Mouse (Mus musculus) T-helper 1 cell (primary cell): ENCODE results near the gene Med13.

Experiments used
- in situ Hi-C: fragments of 300-600 bp; cut with MboI, MseI; formaldehyde crosslinking; loops from one replicate; pipeline ENCODE4 v1.15.1; 2025; ENCODE audit warnings: high pct_unique_total_duplicates

Gene Med13

GRCm38 (mm10) chr11:86356854-86357788, at the start of gene Med13:
Med13 (minus strand) TSS chr11:86357602.
- in situ Hi-C loops: no loop called here

- in situ Hi-C loops: loop anchor here (25.0 kb wide), 1 partner anchor 517 kb away; the partner anchor contains the start of gene Tbx4
Measured at GRCm38 (mm10) chr11:86404590-86404989, 47.2 kb upstream of the Med13 start.

DNA sequence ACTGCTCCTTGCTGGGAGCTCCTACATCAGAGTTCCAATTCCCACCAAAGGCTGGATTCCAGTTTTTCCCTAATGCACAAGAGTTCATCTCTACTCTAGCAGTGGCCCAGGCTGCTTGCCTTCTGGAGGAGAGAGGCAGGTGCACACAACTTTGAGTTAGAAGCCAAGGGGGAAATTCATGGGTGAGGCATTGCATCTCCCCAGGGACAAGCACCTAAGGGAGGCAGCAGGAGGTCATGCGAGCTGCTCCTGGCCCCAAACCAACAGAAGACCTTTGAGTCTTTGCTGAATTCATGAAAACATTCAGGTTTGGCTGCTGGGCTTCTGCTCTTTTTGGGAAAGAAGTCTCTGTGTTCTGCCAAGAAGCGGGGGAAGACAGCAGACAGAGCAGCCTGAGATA, 46.4 kb upstream of the Med13 start:
- in situ Hi-C loops: loop anchor here (25.0 kb wide), 1 partner anchor 517 kb away; the partner anchor contains the start of gene Tbx4

GRCm38 (mm10) chr11:86399241-86400107, 42.1 kb upstream of the Med13 start:
- in situ Hi-C loops: loop anchor here (25.0 kb wide), 1 partner anchor 512 kb away; the partner anchor contains the start of gene Tbx4

DNA sequence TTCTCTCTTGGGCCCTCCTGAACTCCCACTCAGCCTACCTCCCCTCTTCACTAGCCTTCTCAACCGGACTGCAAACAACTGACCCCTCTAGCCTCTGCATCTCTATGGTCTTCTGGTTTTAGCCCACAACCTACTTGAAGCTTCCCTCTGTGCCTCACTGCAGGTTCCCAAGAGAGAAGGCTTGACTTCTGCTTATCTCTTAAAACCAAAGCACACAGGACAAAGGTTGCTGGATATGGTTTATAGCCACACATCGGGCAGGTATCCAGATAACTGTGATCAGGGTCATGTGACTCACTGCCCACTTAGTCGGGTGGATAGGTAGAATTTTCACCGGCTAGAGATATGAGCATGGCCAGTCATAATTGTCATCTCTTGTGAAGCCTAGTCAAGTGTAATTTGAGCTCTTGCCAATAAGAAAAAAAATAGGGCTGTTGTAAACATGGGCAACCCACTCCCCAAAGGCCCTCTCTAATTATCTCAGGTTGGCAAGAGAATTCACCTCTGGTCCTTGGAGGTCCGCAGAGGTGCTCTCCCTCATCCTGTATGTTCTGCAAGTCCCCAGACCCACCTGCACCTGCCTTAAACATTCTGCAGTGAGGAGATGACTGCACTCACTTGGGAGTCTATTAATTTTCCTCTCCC, 39.7 kb upstream of the Med13 start:
- in situ Hi-C loops: no loop called here

DNA sequence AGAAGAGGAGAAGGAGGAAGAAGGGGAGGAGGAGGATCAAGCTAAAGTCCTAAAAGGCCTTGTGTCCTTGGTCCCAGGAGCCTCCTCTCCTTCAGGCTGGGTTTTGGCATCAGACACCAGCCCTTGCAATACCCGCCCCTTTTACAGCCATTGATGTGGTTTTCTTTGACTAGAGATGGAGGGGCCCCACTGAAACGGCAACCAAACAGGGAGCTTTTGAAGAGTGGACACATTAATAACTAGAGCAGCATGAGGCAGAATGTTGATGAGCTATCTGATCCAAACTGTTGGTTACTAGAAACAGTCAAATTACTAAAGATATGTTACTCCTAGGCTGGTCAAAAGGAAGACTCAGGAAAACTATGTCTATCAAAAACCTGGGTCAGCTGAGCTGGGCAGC, 39.1 kb upstream of the Med13 start:
- in situ Hi-C loops: no loop called here

DNA sequence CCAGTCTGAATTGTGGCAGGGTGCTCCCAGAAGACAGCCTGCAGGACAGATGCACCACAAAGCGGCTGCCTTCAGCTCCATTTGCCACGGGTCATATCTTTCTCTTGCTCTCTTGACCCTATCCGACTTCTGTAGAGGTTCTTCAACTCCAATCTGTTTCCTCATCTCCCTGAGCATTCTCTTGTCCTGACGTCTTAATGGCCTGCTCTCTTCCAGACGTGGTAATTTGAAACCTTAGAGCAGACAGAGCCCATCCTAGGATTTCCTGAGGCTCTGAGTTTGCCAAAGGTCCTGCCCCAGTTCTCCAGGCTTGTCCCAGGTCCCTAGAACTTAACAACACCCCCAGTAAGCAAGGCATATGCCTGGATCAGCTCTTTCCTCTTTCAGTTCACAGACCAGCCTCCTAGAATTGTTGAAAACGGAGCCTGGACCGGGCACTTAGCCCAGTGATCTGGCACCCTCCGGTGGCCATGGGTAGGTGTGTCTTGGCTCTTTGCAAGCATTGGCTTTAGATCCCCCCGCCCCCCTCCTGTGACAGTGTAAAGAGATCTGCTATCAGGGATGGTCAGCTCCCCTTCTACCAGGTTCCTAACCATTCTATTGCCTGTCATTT, 38.2 kb upstream of the Med13 start:
- in situ Hi-C loops: no loop called here

GRCm38 (mm10) chr11:86395100-86395499, 37.7 kb upstream of the Med13 start:
- in situ Hi-C loops: no loop called here

- in situ Hi-C loops: no loop called here
Measured at GRCm38 (mm10) chr11:86391687-86392086, 34.3 kb upstream of the Med13 start.

DNA sequence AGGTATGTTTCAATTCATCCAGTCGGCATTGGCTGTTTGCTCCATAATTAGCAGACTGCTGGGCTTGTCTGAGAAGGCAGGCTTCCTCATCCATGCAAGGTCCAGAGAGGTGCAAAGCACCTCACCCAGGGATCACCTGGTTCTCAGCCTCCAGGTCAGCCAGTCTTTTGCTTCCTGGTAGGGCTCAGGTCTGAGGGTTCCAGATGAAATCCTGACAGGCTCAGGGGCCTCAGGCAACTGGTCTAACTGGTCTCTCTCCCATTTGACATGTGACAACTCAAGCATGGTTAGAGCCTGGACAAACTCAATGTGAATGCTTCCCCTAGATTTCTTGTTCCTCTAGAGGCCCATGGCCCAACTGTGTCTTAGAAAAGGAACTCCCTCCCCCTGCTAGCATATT, 32.9 kb upstream of the Med13 start:
- in situ Hi-C loops: no loop called here

- in situ Hi-C loops: no loop called here
Measured at GRCm38 (mm10) chr11:86389506-86389905, 32.1 kb upstream of the Med13 start.

DNA sequence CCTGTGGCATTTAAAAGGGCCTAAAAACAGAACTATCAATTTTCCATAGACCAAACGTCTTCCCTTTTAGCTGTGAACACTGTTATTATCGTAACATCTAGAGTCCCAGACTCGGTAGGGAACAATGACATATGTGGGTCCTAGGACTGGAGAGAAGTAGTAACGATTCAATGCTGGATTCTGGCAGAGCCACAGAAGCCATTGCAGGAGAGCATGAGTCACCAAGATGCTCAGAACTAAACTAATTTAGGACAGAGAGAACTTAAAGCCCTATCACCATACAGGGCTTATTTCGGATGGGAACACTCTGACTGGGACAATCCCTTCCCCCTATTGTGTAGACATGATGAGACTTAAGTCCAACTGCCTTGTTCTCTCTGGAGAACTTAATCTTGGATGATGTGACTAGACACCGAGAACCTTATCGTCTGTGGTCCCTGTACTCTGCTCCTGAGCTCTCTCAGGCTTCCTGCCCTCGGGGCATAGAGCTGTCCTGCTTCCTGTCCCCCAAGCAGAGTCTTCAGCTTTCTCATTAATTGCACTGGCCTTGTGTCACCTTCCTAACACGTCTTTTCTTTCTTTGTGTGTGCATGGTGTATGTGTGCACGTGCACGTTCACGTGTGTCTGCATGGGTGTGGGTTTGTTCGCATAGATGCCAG, 31.5 kb upstream of the Med13 start:
- in situ Hi-C loops: no loop called here

DNA sequence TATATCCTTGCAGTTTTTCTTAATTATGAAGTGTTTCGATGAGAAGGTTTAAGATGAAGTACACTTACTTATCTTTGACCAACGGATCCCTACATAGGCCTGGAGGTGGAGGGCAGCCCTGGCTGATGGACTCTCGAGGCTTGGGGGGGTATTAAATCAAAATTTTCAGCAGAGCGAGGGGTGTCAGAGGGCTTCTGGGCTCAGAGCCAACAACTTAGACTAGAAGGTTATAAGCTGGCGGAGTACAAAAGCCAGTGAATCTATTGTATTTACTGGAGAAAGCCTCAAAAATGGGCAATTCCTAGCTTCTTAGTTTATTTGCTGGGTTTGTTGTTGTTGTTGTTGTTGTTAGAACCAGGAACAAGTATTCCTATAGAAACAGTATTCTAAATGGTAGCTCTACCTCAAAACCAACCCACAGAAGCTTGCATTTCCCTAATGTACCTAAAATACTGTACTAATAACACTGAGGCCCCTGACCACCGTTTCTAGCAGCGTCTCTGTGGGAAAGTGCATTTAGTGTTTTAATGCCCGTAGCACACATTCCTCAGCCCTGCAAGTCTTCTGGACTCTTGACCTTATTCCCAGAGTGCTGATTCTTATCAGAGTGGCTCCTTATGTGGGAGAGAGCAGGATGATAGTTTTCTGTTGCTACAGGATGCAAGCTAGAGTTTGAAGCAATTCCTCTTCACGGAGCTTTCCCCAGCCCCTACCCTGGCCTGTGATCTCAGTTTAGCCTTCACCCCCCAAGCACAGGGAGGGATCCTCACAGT, 29.9 kb upstream of the Med13 start:
- in situ Hi-C loops: no loop called here

GRCm38 (mm10) chr11:86386576-86386975, 29.2 kb upstream of the Med13 start:
- in situ Hi-C loops: no loop called here

- in situ Hi-C loops: no loop called here
Measured at GRCm38 (mm10) chr11:86385710-86386282, 28.4 kb upstream of the Med13 start.

GRCm38 (mm10) chr11:86384141-86384540, 26.7 kb upstream of the Med13 start:
- in situ Hi-C loops: no loop called here

DNA sequence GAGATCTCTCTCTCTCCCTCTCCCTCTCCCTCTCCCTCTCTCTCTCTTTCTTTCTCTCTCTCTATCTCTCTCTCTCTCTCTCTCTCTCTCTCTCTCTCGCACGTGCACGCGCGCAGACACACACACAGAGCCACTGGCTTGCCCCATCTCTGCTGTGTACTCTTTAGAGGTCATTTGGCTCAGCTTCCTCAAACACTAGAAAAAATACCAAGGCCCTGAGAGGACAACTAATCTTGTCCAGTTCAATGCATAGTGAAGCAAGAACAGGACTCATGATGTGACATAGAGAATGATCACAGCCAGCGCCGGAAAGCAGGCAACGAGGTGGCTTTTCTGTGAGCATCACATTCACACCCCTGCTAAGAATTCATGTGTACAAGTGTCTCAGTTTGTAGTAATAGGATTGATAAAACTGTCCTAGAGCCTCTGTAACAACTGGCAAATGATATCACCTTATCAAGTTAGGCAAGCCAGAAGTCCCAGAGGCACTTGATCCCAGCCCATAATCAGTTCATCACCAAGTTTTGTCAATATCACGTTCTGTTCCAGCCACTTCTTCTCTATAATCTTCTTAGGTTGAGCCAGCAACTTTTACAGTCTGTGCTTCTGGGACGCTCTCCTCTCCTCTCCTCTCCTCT, 25.2 kb upstream of the Med13 start:
- in situ Hi-C loops: no loop called here

- in situ Hi-C loops: no loop called here
Measured at GRCm38 (mm10) chr11:86381478-86382091, 24.2 kb upstream of the Med13 start.
